Mouse (Mus musculus): ENCODE results near the gene Gm20521.
A peak's percentile ranks its signal among the peaks of the same experiment; 100 is the strongest.

The Gm20521 gene

DNA sequence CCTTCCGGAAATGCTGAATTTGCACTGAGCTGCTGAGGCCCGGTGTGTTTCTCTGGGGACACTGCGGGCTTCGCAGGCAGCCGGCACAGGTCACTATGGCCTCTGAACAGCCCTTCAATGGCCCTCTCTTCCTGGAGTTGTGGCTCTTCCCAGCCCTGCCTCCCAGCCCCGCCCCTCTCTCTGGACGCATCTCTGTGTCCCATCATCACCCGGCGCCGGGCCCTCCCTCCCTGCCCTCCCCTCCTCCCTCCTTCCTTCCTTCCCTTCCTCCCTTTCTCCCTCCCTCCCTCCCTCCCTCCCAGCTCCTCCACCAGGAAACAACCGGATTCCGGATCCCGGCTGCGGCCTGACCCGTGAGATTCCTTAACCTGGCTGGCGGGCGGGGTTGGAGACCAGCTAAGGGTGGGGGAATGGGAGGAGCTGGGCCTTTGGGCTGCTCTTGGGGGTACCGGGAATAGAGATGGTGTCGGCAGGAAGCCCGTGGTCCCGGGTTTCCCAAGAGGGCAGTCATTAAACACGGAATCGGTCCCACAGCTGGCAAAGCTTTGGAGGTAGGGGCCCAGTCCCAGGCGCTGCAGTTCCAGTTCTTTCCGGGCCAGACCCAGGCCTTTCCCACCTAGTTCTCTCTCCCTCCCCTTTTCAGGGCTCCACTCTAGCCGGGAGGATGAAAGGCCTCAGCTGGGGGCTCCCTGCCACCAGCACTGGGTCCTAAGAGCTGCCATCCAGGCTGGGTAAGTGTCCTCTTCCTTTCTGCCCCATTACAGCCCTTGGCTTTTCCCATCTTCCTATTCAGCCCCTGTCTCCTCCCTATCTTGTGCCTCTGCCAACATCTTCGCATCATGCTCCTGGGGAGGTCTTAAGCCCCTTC is at the start of gene Gm20521, which contains the start of gene Bcl2l2:
TSS of gene Gm20521 (plus strand) at position 288 of the 868 bp plus-strand sequence.
TSS of gene Bcl2l2 (plus strand) at position 224 of the 868 bp plus-strand sequence.
- DNase-seq (ENCODE audit: low read depth, low spot score): peak; percentile 77

- peak; percentile 42 for DNase-seq (ENCODE audit: low read depth, low spot score)
Measured at GRCm38 (mm10) chr14:54843461-54843860, 39.8 kb upstream of the Gm20521 start.

GRCm38 (mm10) chr14:54855726-54856125 is 27.5 kb upstream of the Gm20521 start:
- no peak for DNase-seq (ENCODE audit: low read depth, low spot score)

DNA sequence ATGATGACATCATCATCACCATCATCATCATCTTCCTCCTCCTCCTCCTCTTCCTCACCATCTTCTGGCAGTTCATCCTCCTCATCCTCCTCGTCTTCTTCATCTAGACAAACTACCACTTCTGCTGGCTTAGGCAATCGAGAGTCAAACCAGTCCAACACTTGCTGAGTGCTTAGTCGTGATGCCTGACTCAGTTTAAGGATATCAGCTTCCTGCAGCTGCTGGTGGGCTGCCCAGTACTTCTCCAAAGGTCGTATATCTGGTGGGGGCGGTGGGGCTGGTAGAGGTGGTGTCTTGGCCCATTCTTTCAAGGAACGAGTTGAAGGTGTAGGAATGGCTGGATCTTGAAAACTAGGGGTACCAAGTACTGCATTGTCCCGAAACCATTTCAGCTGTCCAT is 26.5 kb upstream of the Gm20521 start:
- no peak for DNase-seq (ENCODE audit: low read depth, low spot score)

- no peak for DNase-seq (ENCODE audit: low read depth, low spot score)
Measured at GRCm38 (mm10) chr14:54857891-54858290, 25.4 kb upstream of the Gm20521 start.

- DNase-seq (ENCODE audit: low read depth, low spot score): no peak
Measured at GRCm38 (mm10) chr14:54860511-54860910, 22.7 kb upstream of the Gm20521 start.

GRCm38 (mm10) chr14:54863501-54864312 is 19.5 kb upstream of the Gm20521 start:
- peak; percentile 85 for DNase-seq (ENCODE audit: low read depth, low spot score)

DNA sequence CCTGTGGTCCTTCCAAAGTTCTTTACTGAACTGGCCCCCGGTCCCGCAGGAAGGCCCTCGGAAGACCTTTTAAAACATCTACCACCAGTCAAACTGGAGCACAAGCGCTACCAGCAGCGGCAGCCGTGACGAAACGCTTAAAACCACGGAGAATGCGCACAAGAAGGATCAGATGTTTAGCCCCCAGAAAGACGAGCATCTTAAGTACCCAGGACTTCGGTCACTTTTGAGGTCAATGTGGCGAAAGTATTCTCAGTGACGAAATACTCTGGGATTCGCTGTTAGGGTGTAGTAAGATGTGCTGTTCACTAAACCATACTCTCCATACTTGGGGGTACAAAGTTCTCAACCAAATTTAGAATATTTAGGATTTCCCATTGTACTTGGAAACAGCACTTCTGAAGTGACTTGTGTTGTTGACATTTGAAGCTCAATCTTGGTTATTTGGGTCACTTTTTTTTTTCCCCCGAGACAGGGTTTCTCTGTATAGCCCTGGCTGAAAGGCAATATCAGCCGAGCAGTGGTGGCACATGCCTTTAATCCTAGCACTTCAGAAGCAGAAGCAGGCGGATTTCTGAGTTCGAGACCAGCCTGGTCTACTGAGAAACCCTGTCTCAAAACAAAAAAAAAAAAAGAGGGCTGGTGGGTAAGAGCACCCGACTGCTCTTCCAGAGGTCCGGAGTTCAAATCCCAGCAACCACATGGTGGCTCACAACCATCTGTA is 18.8 kb upstream of the Gm20521 start:
- DNase-seq (ENCODE audit: low read depth, low spot score): no peak

DNA sequence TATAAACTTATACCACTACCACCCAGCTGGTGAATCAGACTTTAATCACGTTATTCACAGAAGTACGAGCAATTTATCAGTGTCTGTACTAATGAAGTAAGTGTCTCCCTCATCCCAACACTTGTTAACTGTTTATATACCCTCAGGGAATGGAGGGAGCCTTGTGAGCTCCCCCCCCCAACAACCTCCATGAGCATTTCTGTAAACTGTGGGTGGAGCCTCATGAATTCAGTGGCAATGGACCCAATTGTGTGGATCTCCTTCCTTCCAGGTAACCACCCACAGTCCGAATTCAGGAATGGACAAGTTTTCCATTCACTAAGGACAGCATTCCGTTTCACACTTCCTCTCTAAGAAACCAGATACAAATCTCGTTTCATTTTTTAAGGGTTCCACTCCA is 17.6 kb upstream of the Gm20521 start:
- no peak for DNase-seq (ENCODE audit: low read depth, low spot score)

DNA sequence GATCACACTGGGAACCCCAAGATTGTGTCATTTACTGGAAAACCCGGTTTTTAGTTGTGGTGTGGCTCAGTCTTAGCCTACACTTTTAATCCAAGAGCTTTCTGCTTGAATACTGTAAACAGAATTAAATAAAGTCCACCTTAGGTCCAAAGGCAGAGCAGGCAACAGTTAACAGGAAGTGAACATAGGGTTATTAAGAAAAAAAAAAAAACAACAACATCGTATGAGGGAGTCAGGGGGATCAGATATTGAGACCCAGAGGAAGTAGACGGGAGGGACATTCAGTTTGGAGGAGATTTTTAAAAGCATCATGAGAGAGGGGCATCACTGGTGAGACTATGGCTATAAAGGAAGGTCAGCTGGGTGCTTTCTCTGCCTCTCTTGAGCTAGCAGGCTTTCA is 17.0 kb upstream of the Gm20521 start:
- DNase-seq (ENCODE audit: low read depth, low spot score): no peak

GRCm38 (mm10) chr14:54866936-54867335 is 16.3 kb upstream of the Gm20521 start:
- DNase-seq (ENCODE audit: low read depth, low spot score): no peak

DNA sequence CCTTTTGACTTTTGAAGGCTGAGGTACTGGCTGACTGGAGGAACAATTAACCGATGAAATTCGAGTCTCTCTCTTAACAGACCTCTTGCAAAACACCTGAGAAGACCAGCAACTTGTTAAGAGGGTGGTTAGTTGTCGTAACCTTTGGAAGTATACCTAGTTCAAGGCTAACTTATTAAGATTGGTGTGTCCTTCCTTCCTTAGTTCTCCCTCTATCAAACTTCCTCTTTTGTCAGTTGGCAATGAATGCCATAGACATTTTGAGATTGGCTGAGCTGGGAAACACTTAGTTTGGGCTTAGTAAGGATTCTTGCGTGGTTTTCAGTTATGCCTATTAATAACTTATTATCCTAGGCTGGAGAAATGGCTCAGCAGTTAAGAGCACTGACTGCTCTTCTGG is 15.2 kb upstream of the Gm20521 start:
- DNase-seq (ENCODE audit: low read depth, low spot score): no peak

- DNase-seq (ENCODE audit: low read depth, low spot score): no peak
Measured at GRCm38 (mm10) chr14:54870861-54871260, 12.4 kb upstream of the Gm20521 start, which contains the start of gene Homez. Gene Homez, minus strand, starts transcription at chr14:54870961.

- DNase-seq (ENCODE audit: low read depth, low spot score): no peak
Measured at GRCm38 (mm10) chr14:54874165-54874564, 9.1 kb upstream of the Gm20521 start.

- peak; percentile 66 for DNase-seq (ENCODE audit: low read depth, low spot score)
Measured at GRCm38 (mm10) chr14:54875844-54876538, 7.2 kb upstream of the Gm20521 start.

GRCm38 (mm10) chr14:54876539-54877047 is 6.6 kb upstream of the Gm20521 start:
- DNase-seq (ENCODE audit: low read depth, low spot score): peak; percentile 86

DNA sequence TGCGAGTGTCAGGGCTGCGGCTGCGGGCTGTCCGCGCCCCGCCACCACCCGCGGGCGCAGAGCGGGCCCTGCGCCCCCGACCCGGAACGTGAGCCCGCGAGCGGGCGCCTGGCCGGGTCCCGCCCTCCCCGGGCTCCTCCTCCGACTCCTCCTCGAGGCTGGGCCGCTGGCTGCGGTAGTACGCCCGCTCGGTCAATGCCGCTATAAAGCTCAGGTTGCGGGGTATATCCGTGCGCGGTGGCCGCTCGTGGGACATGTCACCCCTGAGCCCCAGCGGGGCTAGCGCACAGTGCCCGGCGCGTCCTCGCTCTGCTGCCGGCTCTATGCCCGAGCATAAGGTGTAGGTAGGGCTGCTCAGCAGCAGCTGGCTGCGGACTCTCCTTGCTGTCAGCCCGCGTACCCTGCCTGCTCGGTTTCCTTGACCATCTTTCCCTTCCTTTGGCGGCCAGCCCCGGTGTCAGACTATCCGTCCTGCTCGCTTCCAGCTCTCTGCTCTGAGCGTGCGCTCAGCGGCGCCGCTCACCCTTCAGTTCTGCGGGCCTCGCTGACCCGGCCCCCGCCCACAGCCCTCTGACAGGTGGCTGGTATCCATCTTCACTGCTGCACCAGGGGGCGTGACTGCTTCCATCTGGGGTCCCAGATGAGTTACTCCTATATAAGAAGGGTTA is 6.1 kb upstream of the Gm20521 start, which contains the start of gene Ppp1r3e:
TSS of gene Ppp1r3e (minus strand) at position 503 of the 668 bp plus-strand sequence.
- DNase-seq (ENCODE audit: low read depth, low spot score): no peak

- DNase-seq (ENCODE audit: low read depth, low spot score): no peak
Measured at GRCm38 (mm10) chr14:54884022-54884712, 926 bp downstream of the Gm20521 start.

GRCm38 (mm10) chr14:54885309-54885708 is 2.1 kb downstream of the Gm20521 start:
- no peak for DNase-seq (ENCODE audit: low read depth, low spot score)

DNA sequence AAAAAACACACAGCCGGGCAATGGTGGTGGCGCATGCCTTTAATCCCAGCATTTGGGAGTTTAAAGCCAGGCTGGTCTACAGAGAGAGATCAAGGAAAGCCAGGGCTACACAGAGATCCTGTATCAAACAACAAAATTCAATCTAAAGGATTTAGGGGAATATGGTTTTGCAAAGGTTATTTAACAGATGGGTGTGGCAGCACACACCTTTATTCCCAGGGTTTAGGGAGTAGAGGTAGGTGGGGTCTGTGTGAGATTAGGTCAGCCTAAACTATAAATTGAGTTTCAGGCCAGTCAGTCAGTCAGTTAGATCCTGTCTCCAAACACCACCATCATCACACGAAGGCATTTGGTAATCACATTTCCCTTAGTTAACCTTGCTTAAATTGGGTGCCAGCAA is 9.0 kb downstream of the Gm20521 start, which contains the start of gene Pabpn1:
TSS of gene Pabpn1 (plus strand) at position 301 of the 400 bp plus-strand sequence.
- DNase-seq (ENCODE audit: low read depth, low spot score): no peak

Data from telencephalon, adult 2 months (tissue).